Mouse (Mus musculus) hindbrain, embryonic 12.5 days (tissue): ENCODE measurements around the gene Scnn1b. TPM values are rescaled to one million over a fixed set of nuclear protein-coding genes. Genes with fewer than 3 reads are reported as not detected.

Experiments
- ATAC-seq: fragments of 200-750 bp; cut with Nextera tagmentation; 2 replicates; pipeline ENCODE4 v1.8.0; 2017; ENCODE audit warnings: moderate TSS enrichment; ENCODE audit not compliant: low FRiP score
- H3K27ac ChIP-seq: fragments of 300-500 bp; sonication (generic); 2 replicates; pipeline ENCODE4 v1.5.1; 2016; ENCODE audit warnings: mild to moderate bottlenecking
- H3K27me3 ChIP-seq: fragments of 300-500 bp; sonication (generic); 2 replicates; pipeline ENCODE4 v1.6.1; 2016; ENCODE audit warnings: mild to moderate bottlenecking
- H3K36me3 ChIP-seq: fragments of 300-500 bp; sonication (generic); 2 replicates; pipeline ENCODE4 v1.6.1; 2016; ENCODE audit warnings: mild to moderate bottlenecking
- H3K4me1 ChIP-seq: fragments of 300-500 bp; sonication (generic); 2 replicates; pipeline ENCODE4 v1.6.1; 2016
- H3K4me2 ChIP-seq: fragments of 300-500 bp; sonication (generic); replicated peaks from 2 replicates; pipeline ENCODE4 v1.6.1; 2016; ENCODE audit warnings: mild to moderate bottlenecking
- H3K4me3 ChIP-seq: fragments of 300-500 bp; sonication (generic); 2 replicates; pipeline ENCODE4 v1.5.1; 2016; ENCODE audit warnings: mild to moderate bottlenecking
- H3K9ac ChIP-seq: fragments of 300-500 bp; sonication (generic); 2 replicates; pipeline ENCODE4 v1.6.1; 2016; ENCODE audit warnings: mild to moderate bottlenecking, moderate library complexity
- H3K9me3 ChIP-seq: fragments of 300-500 bp; sonication (generic); replicated peaks from 2 replicates; pipeline ENCODE4 v1.6.1; 2016; ENCODE audit warnings: mild to moderate bottlenecking
- whole genome bisulfite sequencing: fragments of 180-500 bp; shearing (Covaris S2); methylation state at CpG from one replicate; pipeline ENCODE4 v1.1.7; 2016; 5-methylcytosine and 5-hydroxymethylcytosine counted together
- polyA plus RNA-seq: library from polyadenylated mRNA; unstranded; fragments of >200 nt; fragmentation: Nextera tagmentation; extraction: Ambion mirVana; gene quantifications from 2 replicates; pipeline ENCODE4 v1.2.1, GENCODE M21; 2016

Scnn1b gene
- polyA plus RNA-seq, 1 experiment from 2014 or later, result 0.14 TPM

DNA sequence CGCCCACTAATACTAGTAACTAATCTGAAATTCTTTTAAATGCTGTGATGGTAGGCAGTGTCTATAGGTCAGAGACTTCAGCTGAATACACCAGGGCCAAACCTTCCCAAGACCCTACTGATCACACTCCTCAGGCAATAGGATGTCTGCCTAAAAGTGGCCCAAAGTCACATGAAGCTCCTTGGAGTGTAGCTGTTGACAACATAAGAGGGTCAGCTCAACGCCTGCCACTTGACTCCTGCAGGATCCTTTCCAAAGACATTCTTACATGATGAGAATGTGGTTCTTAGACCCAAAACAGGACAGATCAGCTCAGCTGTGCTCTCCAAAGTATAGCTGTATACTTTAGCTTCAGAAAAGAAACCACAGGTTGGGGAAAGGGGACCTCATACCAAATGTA, 77.5 kb downstream of the Scnn1b start:
- peaks cover 15% of the 10 kb centered on the region for H3K4me1 ChIP-seq
- H3K27ac ChIP-seq, result no peak overlapping the region
- no peak overlapping the region for H3K4me2 ChIP-seq
- no peaks in the 10 kb centered on the region for H3K9me3 ChIP-seq
- no peak for ATAC-seq
- H3K9ac ChIP-seq, result no peak overlapping the region
- WGBS, result 96% methylated on average over 2 of the region's 2 CpGs
- H3K36me3 ChIP-seq, result peaks cover 18% of the 10 kb centered on the region; the same call in 1 of the 2 replicates
- no peak overlapping the region for H3K4me3 ChIP-seq
- no peaks in the 10 kb centered on the region for H3K27me3 ChIP-seq

DNA sequence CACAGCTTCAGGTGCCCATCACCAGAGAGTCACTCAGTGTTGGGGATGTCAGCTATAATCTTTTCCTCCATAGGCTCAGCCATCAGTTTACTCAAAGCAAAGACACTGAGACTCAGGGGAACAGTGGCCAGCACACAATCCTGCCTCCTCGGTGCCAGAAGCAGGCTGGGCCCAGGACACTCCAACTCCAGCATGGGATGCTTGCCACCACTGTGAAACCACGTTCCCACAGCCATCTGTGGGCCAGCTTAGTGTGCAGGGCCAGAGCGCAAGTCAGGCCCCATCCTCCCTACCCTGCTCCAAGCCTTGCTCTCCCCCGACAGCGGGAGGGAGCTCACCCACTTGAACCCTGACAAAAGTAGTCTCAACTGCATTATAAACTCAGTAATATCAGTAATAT, 81.4 kb downstream of the Scnn1b start:
- no peak overlapping the region for H3K9ac ChIP-seq
- H3K27me3 ChIP-seq, result no peaks in the 10 kb centered on the region
- no peaks in the 10 kb centered on the region for H3K4me1 ChIP-seq
- no peak overlapping the region for H3K27ac ChIP-seq
- H3K4me2 ChIP-seq, result no peak overlapping the region
- H3K4me3 ChIP-seq, result no peak overlapping the region
- no peak for ATAC-seq
- H3K9me3 ChIP-seq, result no peaks in the 10 kb centered on the region
- WGBS, result 81% methylated on average over 5 of the region's 5 CpGs
- peaks cover 33% of the 10 kb centered on the region; the same call in 1 of the 2 replicates for H3K36me3 ChIP-seq

GRCm38 (mm10) chr7:121947513-121947912, 82.7 kb downstream of the Scnn1b start:
- no peak overlapping the region for H3K4me3 ChIP-seq
- H3K4me1 ChIP-seq, result no peaks in the 10 kb centered on the region
- no peak overlapping the region for H3K4me2 ChIP-seq
- WGBS, result 71% methylated on average over 4 of the region's 4 CpGs
- H3K27ac ChIP-seq, result no peak overlapping the region
- H3K36me3 ChIP-seq, result peaks cover 30% of the 10 kb centered on the region; the same call in 1 of the 2 replicates
- no peak for ATAC-seq
- no peaks in the 10 kb centered on the region for H3K9me3 ChIP-seq
- H3K27me3 ChIP-seq, result no peaks in the 10 kb centered on the region
- H3K9ac ChIP-seq, result no peak overlapping the region

DNA sequence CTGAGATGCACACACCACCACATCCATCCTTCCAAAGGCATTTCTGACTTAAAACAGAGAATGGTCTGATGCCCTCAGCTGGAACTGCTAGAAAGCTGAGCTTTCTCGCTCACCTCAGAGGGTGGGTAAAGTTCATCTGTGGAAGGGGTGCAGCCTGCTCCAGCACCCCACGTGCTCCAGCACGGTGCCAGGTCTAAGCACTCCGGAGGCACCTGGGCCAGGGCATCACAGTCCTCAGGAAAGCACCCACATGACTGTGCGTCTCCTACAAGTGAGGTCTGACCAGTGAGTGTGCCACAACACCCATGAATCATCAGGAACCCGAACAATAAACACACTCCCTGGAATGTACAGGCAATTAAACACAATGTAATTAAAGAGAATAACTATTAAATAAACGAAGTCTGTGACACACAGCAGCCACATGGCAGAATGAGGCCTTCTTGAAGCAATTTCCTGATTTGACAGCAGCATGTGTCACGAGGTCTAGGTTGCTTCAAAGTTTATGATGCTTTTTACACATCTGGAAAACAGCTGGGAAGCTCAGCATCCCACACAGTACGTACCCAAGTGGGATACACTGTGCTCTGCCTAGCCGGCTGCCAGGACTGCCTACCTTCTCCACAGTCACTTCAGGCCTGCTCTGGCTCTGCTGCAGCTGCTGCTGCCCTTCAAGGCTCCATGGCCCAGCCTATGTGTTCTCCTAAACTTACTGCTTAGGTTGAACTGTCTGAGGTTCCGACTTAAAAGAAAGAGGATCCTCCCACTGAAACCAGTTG, 90.2 kb downstream of the Scnn1b start:
- H3K4me2 ChIP-seq, result no peak overlapping the region
- ATAC-seq, result no peak
- no peak overlapping the region for H3K9ac ChIP-seq
- 89% methylated on average over 11 of the region's 11 CpGs for WGBS
- peaks cover 27% of the 10 kb centered on the region for H3K36me3 ChIP-seq
- H3K27me3 ChIP-seq, result no peaks in the 10 kb centered on the region
- H3K4me1 ChIP-seq, result no peaks in the 10 kb centered on the region
- no peak overlapping the region for H3K27ac ChIP-seq
- H3K4me3 ChIP-seq, result no peak overlapping the region
- H3K9me3 ChIP-seq, result no peaks in the 10 kb centered on the region

GRCm38 (mm10) chr7:121955802-121956201, 91.0 kb downstream of the Scnn1b start:
- H3K4me3 ChIP-seq, result no peak overlapping the region
- no peak overlapping the region for H3K4me2 ChIP-seq
- no peaks in the 10 kb centered on the region for H3K4me1 ChIP-seq
- no peaks in the 10 kb centered on the region for H3K9me3 ChIP-seq
- ATAC-seq, result no peak
- no peak overlapping the region for H3K9ac ChIP-seq
- no peak overlapping the region for H3K27ac ChIP-seq
- 87% methylated on average over 12 of the region's 12 CpGs for WGBS
- no peaks in the 10 kb centered on the region for H3K27me3 ChIP-seq
- peaks cover 27% of the 10 kb centered on the region for H3K36me3 ChIP-seq

GRCm38 (mm10) chr7:121961913-121962570, 97.2 kb downstream of the Scnn1b start:
- Histone ChIP-seq H3K4me3 (no peak overlapping the region), H3K9ac (no peak overlapping the region), H3K4me2 (no peak overlapping the region), H3K27me3 (no peaks in the 10 kb centered on the region), H3K9me3 (no peaks in the 10 kb centered on the region), H3K27ac (no peak overlapping the region), H3K4me1 (no peaks in the 10 kb centered on the region), H3K36me3 (peaks cover 19% of the 10 kb centered on the region)
- 90% methylated on average over 7 of the region's 7 CpGs for WGBS
- ATAC-seq, result no peak

DNA sequence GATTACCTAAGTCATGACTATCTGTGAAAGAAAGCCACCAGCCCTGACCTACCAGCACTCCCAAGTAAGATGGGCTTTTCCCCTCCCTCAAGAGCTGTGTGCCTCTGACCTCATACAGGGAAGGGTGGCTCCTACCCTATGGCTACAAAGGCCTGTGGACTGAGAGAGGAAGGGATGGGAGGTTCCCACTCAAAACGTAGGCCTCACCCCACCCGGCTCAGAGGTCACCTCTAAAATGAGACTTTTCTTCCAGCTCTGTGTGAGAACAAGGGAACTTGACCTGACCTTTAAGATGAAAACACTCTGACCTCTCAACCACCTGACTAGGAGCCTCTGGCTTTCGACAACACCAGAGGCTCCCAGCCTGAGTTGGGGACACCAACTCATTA, 97.7 kb downstream of the Scnn1b start:
- no peak overlapping the region for H3K4me2 ChIP-seq
- WGBS, result 80% methylated on average over 3 of the region's 3 CpGs
- no peak for ATAC-seq

GRCm38 (mm10) chr7:121963883-121964398, 99.1 kb downstream of the Scnn1b start:
- Histone ChIP-seq H3K9me3 (no peaks in the 10 kb centered on the region), H3K4me1 (no peaks in the 10 kb centered on the region), H3K9ac (no peak overlapping the region), H3K36me3 (peaks cover 22% of the 10 kb centered on the region), H3K27ac (no peak overlapping the region), H3K4me2 (no peak overlapping the region), H3K4me3 (no peak overlapping the region), H3K27me3 (no peaks in the 10 kb centered on the region)
- no peak for ATAC-seq
- 68% methylated on average over 6 of the region's 6 CpGs for WGBS

More for the DNA sequence above, 97.7 kb downstream of the Scnn1b start:
- no peaks in the 10 kb centered on the region for H3K4me1 ChIP-seq
- H3K4me3 ChIP-seq, result no peak overlapping the region
- no peaks in the 10 kb centered on the region for H3K27me3 ChIP-seq
- H3K36me3 ChIP-seq, result peaks cover 19% of the 10 kb centered on the region
- H3K27ac ChIP-seq, result no peak overlapping the region
- H3K9me3 ChIP-seq, result no peaks in the 10 kb centered on the region
- H3K9ac ChIP-seq, result no peak overlapping the region

- H3K4me1 ChIP-seq, result no peaks in the 10 kb centered on the region
- no peak overlapping the region for H3K4me2 ChIP-seq
- H3K9ac ChIP-seq, result no peak overlapping the region
- 93% methylated on average over 7 of the region's 7 CpGs for WGBS
- ATAC-seq, result no peak
- H3K36me3 ChIP-seq, result peaks cover 29% of the 10 kb centered on the region
- H3K27ac ChIP-seq, result no peak overlapping the region
- no peaks in the 10 kb centered on the region for H3K9me3 ChIP-seq
- H3K4me3 ChIP-seq, result no peak overlapping the region
- no peaks in the 10 kb centered on the region for H3K27me3 ChIP-seq
These were observed 101.3 kb downstream of the Scnn1b start for GRCm38 (mm10) chr7:121966169-121966568.

Other genes with a start within 250 kb of the Scnn1b start
- gene Usp31, start 157.8 kb upstream of the Scnn1b start, polyA plus RNA-seq, result 3.5 and 3.7 TPM in 2 replicates
- 0.10 and 0.12 TPM in 2 replicates for gene Scnn1g, start 130.6 kb upstream of the Scnn1b start, polyA plus RNA-seq
- 21.1 and 22.4 TPM in 2 replicates for gene Cog7, start 116.7 kb downstream of the Scnn1b start, polyA plus RNA-seq
- gene Gga2, start 156.2 kb downstream of the Scnn1b start, polyA plus RNA-seq, result 81.6 and 87.7 TPM in 2 replicates
- 97.3 and 105 TPM in 2 replicates for gene Ubfd1, start 202.1 kb downstream of the Scnn1b start, polyA plus RNA-seq
- 12.7 and 13.5 TPM in 2 replicates for gene Ears2, start 202.2 kb downstream of the Scnn1b start, polyA plus RNA-seq
- gene Ndufab1, start 236.8 kb downstream of the Scnn1b start, polyA plus RNA-seq, result 511 and 556 TPM in 2 replicates